ENCODE assay signal across 15 mouse cellular contexts in genomic region chr10:59277116-59277515, GRCm38 (mm10). TPM values are rescaled to one million over a fixed set of nuclear protein-coding genes. Genes with fewer than 3 reads are reported as not detected.
DNase-seq lines count a peak whose midpoint lies in the region; ATAC-seq and TF ChIP-seq lines count a peak whose summit lies in the region.
"Had no signal": no experiment of that assay in that cellular context is flagged by ENCODE, and none has a peak within 500 bp of the region (broad histone marks: within the 10 kb centered on the region; RNA-seq: fewer than 3 reads in every experiment).

No protein-coding gene starts in this region.

- no peaks in the 10 kb centered on the region for H3K9me3 ChIP-seq in intestine, postnatal 0 days (ENCODE audit: control insufficient read depth)
- no peaks in the 10 kb centered on the region for H3K9me3 ChIP-seq in kidney, postnatal 0 days (replicated peaks; ENCODE audit: low read length)
- H3K9me3 ChIP-seq: limb, embryonic 12.5 days; megakaryocyte, embryonic 14.5 days had no signal

- no peaks in the 10 kb centered on the region for H3K36me3 ChIP-seq in intestine, postnatal 0 days (ENCODE audit: control insufficient read depth, insufficient read depth)
- no peaks in the 10 kb centered on the region for H3K36me3 ChIP-seq in kidney, postnatal 0 days (ENCODE audit: insufficient read depth, low read length)
- H3K36me3 ChIP-seq: limb, embryonic 12.5 days had no signal

- no peak for DNase-seq in gastrocnemius, adult 2 months
- DNase-seq in gastrocnemius, postnatal 25 days = no peak
- DNase-seq in A20 (ENCODE audit: low read depth, low spot score) = peak; percentile 85
- peak; percentile 47 for DNase-seq in kidney, postnatal 0 days (ENCODE audit: low spot score)
- DNase-seq in spleen, postnatal 10 days (ENCODE audit: low spot score in 2 of 2) = no peak
- no peak for DNase-seq in embryo, embryonic 9.5 days (ENCODE audit: extremely low spot score)
- DNase-seq in cerebellum, adult 9-11 months = no peak
- DNase-seq: adrenal gland, postnatal 10 days; cerebellum, adult 11 months; heart, postnatal 4 days; right cerebral cortex, adult 18-20 months had no signal

- H3K27ac ChIP-seq in gastrocnemius, adult 2 months = no peak overlapping the region
- H3K27ac ChIP-seq in intestine, postnatal 0 days (ENCODE audit: low read depth, low read length) = no peak overlapping the region
- no peak overlapping the region for H3K27ac ChIP-seq in kidney, postnatal 0 days
- H3K27ac ChIP-seq: limb, embryonic 12.5 days had no signal

- peak overlapping the region; percentile 46 for H3K4me3 ChIP-seq in gastrocnemius, adult 2 months
- H3K4me3 ChIP-seq in intestine, postnatal 0 days (ENCODE audit: low read depth, low read length) = peak overlapping the region; percentile 17
- H3K4me3 ChIP-seq in kidney, postnatal 0 days (replicated peaks; ENCODE audit: low read depth, low read length) = no peak overlapping the region
- H3K4me3 ChIP-seq: limb, embryonic 12.5 days; megakaryocyte, embryonic 14.5 days had no signal

- H3K27me3 ChIP-seq in intestine, postnatal 0 days (replicated peaks; ENCODE audit: control insufficient read depth, insufficient read depth, low read length) = no peaks in the 10 kb centered on the region
- H3K27me3 ChIP-seq in kidney, postnatal 0 days (ENCODE audit: insufficient read depth, low read length) = no peaks in the 10 kb centered on the region
- H3K27me3 ChIP-seq: limb, embryonic 12.5 days had no signal

- no peak overlapping the region for H3K9ac ChIP-seq in intestine, postnatal 0 days (ENCODE audit: low read depth, low read length)
- H3K9ac ChIP-seq in kidney, postnatal 0 days (ENCODE audit: low read depth, low read length) = no peak overlapping the region
- H3K9ac ChIP-seq: limb, embryonic 12.5 days had no signal

- intact Hi-C loops in gastrocnemius, adult 2 months (cut with DNase I) = no loop called here

- H3K4me2 ChIP-seq in intestine, postnatal 0 days (replicated peaks; ENCODE audit: low read depth) = peak overlapping the region; percentile 49
- peak overlapping the region; percentile 28 for H3K4me2 ChIP-seq in kidney, postnatal 0 days (ENCODE audit: low read length)
- H3K4me2 ChIP-seq: limb, embryonic 12.5 days had no signal

- ATAC-seq in intestine, postnatal 0 days = peak; percentile 56; the same call in 1 of the 2 replicates
- peak; percentile 59; the same call in 1 of the 2 replicates for ATAC-seq in kidney, postnatal 0 days (replicated peaks; ENCODE audit: low FRiP score, low read depth)
- ATAC-seq: hindbrain, embryonic 16.5 days had no signal

- no peak for TF ChIP-seq CTCF in gastrocnemius, adult 2 months (IDR thresholded peaks at IDR 0.05)
- no peak for TF ChIP-seq CTCF in intestine, postnatal 0 days (IDR thresholded peaks at IDR 0.05; ENCODE audit: low read depth)
- no peak for TF ChIP-seq CTCF in kidney, postnatal 0 days (IDR thresholded peaks at IDR 0.05; ENCODE audit: low read depth)

- WGBS in intestine, postnatal 0 days = 12% methylated on average over 10 of the region's 10 CpGs
- WGBS in kidney, postnatal 0 days = 15% methylated on average over 10 of the region's 10 CpGs

- H3K4me1 ChIP-seq in intestine, postnatal 0 days (replicated peaks; ENCODE audit: control insufficient read depth, insufficient read depth, low read length) = 0 out of 2 replicates have a peak, but pooled peaks cover 5% of the 10 kb centered on the region
- 0 out of 2 replicates have a peak, but pooled peaks cover 8% of the 10 kb centered on the region for H3K4me1 ChIP-seq in kidney, postnatal 0 days (replicated peaks; ENCODE audit: insufficient read depth, low read length)
- H3K4me1 ChIP-seq: megakaryocyte, embryonic 14.5 days had no signal

RNA-seq across cellular contexts. Expression of gene P4ha1, which starts 46.0 kb away (rescaled TPM):
- total RNA-seq in gastrocnemius, adult 2 months (2021) = 10 to 100 TPM; 32.5 to 49.8 TPM
- total RNA-seq in gastrocnemius, postnatal 25 days (2021) = 10 to 100 TPM; 26.2 to 27.3 TPM
- polyA plus RNA-seq in intestine, postnatal 0 days (2015; fragmentation: Nextera tagmentation; extraction: Ambion mirVana) = 8.7 TPM in 2 replicates
- polyA plus RNA-seq in kidney, postnatal 0 days (2015; fragmentation: Nextera tagmentation; extraction: Ambion mirVana) = 27.9 and 31.3 TPM in 2 replicates

RNA-seq across cellular contexts. Expression of gene Sowahc, which starts 55.4 kb away (rescaled TPM):
- total RNA-seq in gastrocnemius, adult 2 months (2021) = under 1 TPM; 0.75 to 0.77 TPM
- total RNA-seq in gastrocnemius, postnatal 25 days (2021) = 1 to 10 TPM in 1 of 2 experiments, under 1 TPM in 1; 0.87 to 2.0 TPM
- polyA plus RNA-seq in intestine, postnatal 0 days (2015; fragmentation: Nextera tagmentation; extraction: Ambion mirVana) = 3.7 and 4.2 TPM in 2 replicates
- polyA plus RNA-seq in kidney, postnatal 0 days (2015; fragmentation: Nextera tagmentation; extraction: Ambion mirVana) = 7.6 and 8.7 TPM in 2 replicates

RNA-seq across cellular contexts. Expression of gene Sept10, which starts 55.5 kb away (rescaled TPM):
- 1 to 10 TPM; 6.0 to 7.6 TPM for total RNA-seq in gastrocnemius, adult 2 months (2021)
- total RNA-seq in gastrocnemius, postnatal 25 days (2021) = 1 to 10 TPM; 6.7 to 8.3 TPM
- 18.8 and 21.5 TPM in 2 replicates for polyA plus RNA-seq in intestine, postnatal 0 days (2015; fragmentation: Nextera tagmentation; extraction: Ambion mirVana)
- polyA plus RNA-seq in kidney, postnatal 0 days (2015; fragmentation: Nextera tagmentation; extraction: Ambion mirVana) = 60.8 and 62.7 TPM in 2 replicates

Comparison
In these comparisons a context has a peak if more than half of its experiments do, and no peak if none do; other contexts are left out.
1. DNase-seq: peak in A20 (single experiment) and kidney, postnatal 0 days (single experiment); none in gastrocnemius, adult 2 months (single experiment), gastrocnemius, postnatal 25 days (single experiment), spleen, postnatal 10 days (0 of 2), embryo, embryonic 9.5 days (single experiment) and cerebellum, adult 9-11 months (single experiment).